Mouse (Mus musculus) ES-Bruce4 (cell line): ENCODE results near the gene Ust.

Experiments used
- CTCF ChIP-seq: IDR thresholded peaks from one replicate; pipeline ENCODE4 v1.8.1; 2011; ENCODE audit warnings: low read depth, low read length
- EP300 ChIP-seq: IDR thresholded peaks from 2 replicates; pipeline ENCODE4 v1.6.1; 2011; ENCODE audit warnings: low read depth, low read length; ENCODE audit not compliant: insufficient read depth
- POLR2A ChIP-seq: IDR thresholded peaks from one replicate; pipeline ENCODE4 v1.8.1; 2011; ENCODE audit warnings: low read length; ENCODE audit not compliant: insufficient read depth

DNA sequence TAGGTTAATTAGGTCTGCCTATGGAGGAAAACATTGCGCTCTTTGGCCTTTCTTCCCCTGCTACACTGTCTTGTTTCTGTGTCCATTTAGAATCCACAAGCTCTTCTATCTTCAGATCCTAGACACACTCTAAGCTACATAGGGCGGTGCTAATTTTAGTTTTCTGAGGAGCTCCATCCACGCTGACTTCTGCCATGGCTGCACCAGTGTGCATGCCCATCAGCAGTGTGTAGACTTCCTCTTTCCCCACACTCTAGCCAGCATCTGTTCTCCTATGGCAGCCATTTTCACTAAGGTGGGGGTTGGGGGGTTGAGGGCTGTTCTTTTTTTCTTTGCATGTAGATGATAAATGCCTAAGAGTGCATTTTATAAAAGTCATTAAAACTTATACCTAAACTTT is 268.6 kb downstream of the Ust start:
- TF ChIP-seq EP300: no peak
- no peak for TF ChIP-seq POLR2A
- TF ChIP-seq CTCF: no peak
